Mouse (Mus musculus): ENCODE data around the gene Ppfia4. TPM values are rescaled to one million over a fixed set of nuclear protein-coding genes. Genes with fewer than 3 reads are reported as not detected.

Gene Ppfia4
- polyA plus RNA-seq, 1 experiment from 2014 or later, result 2.0 TPM

DNA sequence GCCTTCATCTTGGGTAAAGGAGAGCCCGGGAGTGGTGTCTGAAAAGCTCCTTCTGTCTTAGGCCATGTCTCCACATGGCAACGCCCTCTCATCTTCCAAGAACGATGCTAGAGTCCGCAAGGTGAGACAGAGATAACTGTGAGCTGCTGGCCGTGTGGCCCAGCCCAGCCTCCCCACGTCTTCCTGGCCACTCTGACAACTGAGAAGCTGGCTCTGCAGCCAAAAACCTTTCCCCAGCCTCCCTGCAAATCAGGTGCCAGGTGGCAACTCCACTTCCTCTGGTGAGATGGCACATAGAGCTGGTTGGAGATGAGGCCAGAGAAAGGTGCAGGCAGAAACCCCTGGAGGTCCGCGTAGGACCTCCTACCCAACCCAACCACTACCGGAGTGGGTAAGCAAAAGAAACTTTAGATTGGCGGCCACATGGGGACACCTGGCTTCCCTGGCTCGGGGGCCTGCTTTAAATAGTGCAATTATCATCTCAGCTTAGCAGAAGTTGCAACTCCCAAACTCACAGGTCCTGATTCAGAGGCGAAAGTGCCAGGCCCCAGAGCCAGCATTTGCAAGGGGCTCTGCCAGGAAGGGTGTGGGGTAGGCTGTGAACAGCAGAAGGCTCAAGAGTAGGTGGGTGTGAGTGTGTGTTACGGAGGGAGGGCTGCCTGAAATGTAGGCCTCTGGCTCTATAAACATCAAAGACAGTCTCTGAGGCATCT is 2.6 kb upstream of the Ppfia4 start:
- Histone ChIP-seq H3K4me2 (ENCODE audit: low read depth, low read length) (no peak overlapping the region), H3K36me3 (ENCODE audit: control insufficient read depth, insufficient read depth) (no peaks in the 10 kb centered on the region), H3K27ac (ENCODE audit: low read length) (no peak overlapping the region), H3K4me1 (ENCODE audit: control insufficient read depth, low read depth, low read length) (no peaks in the 10 kb centered on the region), H3K4me3 (ENCODE audit: low read depth, low read length) (no peak overlapping the region), H3K9ac (ENCODE audit: low read depth, low read length) (no peak overlapping the region), H3K9me3 (replicated peaks; ENCODE audit: control insufficient read depth, low read length) (no peaks in the 10 kb centered on the region), H3K27me3 (ENCODE audit: control insufficient read depth, insufficient read depth, low read depth, low read length) (no peaks in the 10 kb centered on the region; the same call in 1 of the 2 replicates)
- 0 out of 2 replicates have a peak, but pooled peaks have one; percentile 19 for ATAC-seq (ENCODE audit: low read depth)
- WGBS (ENCODE audit: insufficient replicate concordance), result 54% methylated on average over 13 of the region's 13 CpGs

GRCm38 (mm10) chr1:134334111-134334827 is 1.5 kb upstream of the Ppfia4 start:
- Histone ChIP-seq H3K4me2 (ENCODE audit: low read depth, low read length) (no peak overlapping the region), H3K9ac (ENCODE audit: low read depth, low read length) (no peak overlapping the region), H3K4me1 (ENCODE audit: control insufficient read depth, low read depth, low read length) (no peaks in the 10 kb centered on the region), H3K36me3 (ENCODE audit: control insufficient read depth, insufficient read depth) (no peaks in the 10 kb centered on the region), H3K27ac (ENCODE audit: low read length) (no peak overlapping the region), H3K27me3 (ENCODE audit: control insufficient read depth, insufficient read depth, low read depth, low read length) (no peaks in the 10 kb centered on the region; the same call in 1 of the 2 replicates), H3K4me3 (ENCODE audit: low read depth, low read length) (no peak overlapping the region), H3K9me3 (replicated peaks; ENCODE audit: control insufficient read depth, low read length) (no peaks in the 10 kb centered on the region)
- no peak for ATAC-seq (ENCODE audit: low read depth)
- 30% methylated on average over 7 of the region's 7 CpGs for WGBS (ENCODE audit: insufficient replicate concordance)

DNA sequence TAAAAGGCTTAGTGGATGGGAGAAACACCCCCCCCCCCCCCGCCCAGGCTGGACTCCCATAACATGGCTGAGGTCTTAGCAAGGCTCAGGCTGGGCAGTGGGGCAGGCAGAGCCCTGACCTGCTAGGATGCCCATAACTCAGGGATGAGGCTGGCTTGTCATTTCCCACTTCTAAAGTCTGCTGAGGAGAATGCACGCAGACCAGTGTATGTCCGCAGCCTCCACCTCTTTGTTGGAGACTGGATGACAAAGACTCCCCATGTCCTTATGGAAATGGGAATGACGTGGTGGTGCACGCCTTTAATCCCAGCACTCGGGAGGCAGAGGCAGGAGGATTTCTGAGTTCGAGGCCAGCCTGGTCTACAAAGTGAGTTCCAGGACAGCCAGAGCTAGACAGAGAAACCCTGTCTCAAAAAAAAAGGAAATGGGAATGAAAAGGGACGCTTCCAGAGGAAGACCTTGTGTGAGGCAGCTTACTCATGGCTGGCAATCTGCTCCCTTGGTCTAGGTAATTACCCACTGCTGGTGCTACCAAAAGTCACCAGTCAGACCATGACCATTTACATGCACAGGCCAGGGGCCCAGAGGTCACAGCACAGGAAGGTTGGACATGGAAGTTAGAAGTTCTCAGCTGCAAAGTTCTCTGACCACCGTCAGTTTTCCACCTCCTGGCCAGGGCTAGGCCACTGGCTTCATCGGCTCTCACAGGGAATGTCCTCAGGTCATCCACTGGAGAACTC is 813 bp upstream of the Ppfia4 start:
- Histone ChIP-seq H3K36me3 (ENCODE audit: control insufficient read depth, insufficient read depth) (no peaks in the 10 kb centered on the region), H3K9me3 (replicated peaks; ENCODE audit: control insufficient read depth, low read length) (no peaks in the 10 kb centered on the region), H3K4me1 (ENCODE audit: control insufficient read depth, low read depth, low read length) (no peaks in the 10 kb centered on the region), H3K4me3 (ENCODE audit: low read depth, low read length) (no peak overlapping the region), H3K27ac (ENCODE audit: low read length) (no peak overlapping the region), H3K9ac (ENCODE audit: low read depth, low read length) (no peak overlapping the region), H3K27me3 (ENCODE audit: control insufficient read depth, insufficient read depth, low read depth, low read length) (no peaks in the 10 kb centered on the region; the same call in 1 of the 2 replicates), H3K4me2 (ENCODE audit: low read depth, low read length) (no peak overlapping the region)
- ATAC-seq (ENCODE audit: low read depth), result no peak
- 64% methylated on average over 10 of the region's 10 CpGs for WGBS (ENCODE audit: insufficient replicate concordance)

- Histone ChIP-seq H3K4me3 (ENCODE audit: low read depth, low read length) (no peak overlapping the region), H3K36me3 (ENCODE audit: control insufficient read depth, insufficient read depth) (no peaks in the 10 kb centered on the region), H3K27me3 (ENCODE audit: control insufficient read depth, insufficient read depth, low read depth, low read length) (no peaks in the 10 kb centered on the region; the same call in 1 of the 2 replicates), H3K9me3 (replicated peaks; ENCODE audit: control insufficient read depth, low read length) (no peaks in the 10 kb centered on the region), H3K9ac (ENCODE audit: low read depth, low read length) (no peak overlapping the region), H3K4me2 (ENCODE audit: low read depth, low read length) (no peak overlapping the region), H3K4me1 (ENCODE audit: control insufficient read depth, low read depth, low read length) (no peaks in the 10 kb centered on the region), H3K27ac (ENCODE audit: low read length) (no peak overlapping the region)
- WGBS (ENCODE audit: insufficient replicate concordance), result 42% methylated on average over 20 of the region's 20 CpGs
- no peak for ATAC-seq (ENCODE audit: low read depth)
Observed at GRCm38 (mm10) chr1:134331879-134332635, 671 bp downstream of the Ppfia4 start.

DNA sequence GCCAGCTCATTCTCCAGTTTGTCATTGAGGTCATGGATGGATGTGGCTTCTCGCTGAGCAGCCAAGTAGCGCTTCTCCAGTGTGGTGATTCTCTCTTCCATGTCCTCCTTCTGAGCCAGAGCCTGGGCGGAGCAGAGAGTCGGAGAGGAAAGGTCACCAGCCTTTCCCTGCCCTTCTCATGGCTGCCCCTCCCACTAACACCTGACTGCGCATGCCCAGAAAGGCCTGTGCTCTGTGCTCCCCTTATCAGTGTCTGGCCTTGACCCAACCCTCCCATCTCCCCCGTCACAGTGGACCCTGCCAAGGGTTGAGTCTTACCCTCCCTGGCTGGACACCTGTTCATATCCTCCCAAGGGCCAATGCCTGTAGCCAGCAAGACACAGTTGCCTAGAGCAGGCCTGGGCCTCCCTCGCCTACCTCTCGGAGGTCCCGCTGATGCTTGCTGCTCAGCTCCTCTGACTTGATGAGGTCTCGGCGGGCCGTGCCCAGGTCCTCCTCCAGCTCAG is 5.8 kb downstream of the Ppfia4 start:
- no peaks in the 10 kb centered on the region for H3K4me1 ChIP-seq (ENCODE audit: control insufficient read depth, low read depth, low read length)
- ATAC-seq (ENCODE audit: low read depth), result no peak
- H3K4me3 ChIP-seq (ENCODE audit: low read depth, low read length), result no peak overlapping the region
- H3K36me3 ChIP-seq (ENCODE audit: control insufficient read depth, insufficient read depth), result no peaks in the 10 kb centered on the region
- no peak overlapping the region for H3K4me2 ChIP-seq (ENCODE audit: low read depth, low read length)
- 75% methylated on average over 12 of the region's 12 CpGs for WGBS (ENCODE audit: insufficient replicate concordance)
- no peaks in the 10 kb centered on the region for H3K27me3 ChIP-seq (ENCODE audit: control insufficient read depth, insufficient read depth, low read depth, low read length)
- no peaks in the 10 kb centered on the region for H3K9me3 ChIP-seq (replicated peaks; ENCODE audit: control insufficient read depth, low read length)
- no peak overlapping the region for H3K9ac ChIP-seq (ENCODE audit: low read depth, low read length)
- H3K27ac ChIP-seq (ENCODE audit: low read length), result no peak overlapping the region

DNA sequence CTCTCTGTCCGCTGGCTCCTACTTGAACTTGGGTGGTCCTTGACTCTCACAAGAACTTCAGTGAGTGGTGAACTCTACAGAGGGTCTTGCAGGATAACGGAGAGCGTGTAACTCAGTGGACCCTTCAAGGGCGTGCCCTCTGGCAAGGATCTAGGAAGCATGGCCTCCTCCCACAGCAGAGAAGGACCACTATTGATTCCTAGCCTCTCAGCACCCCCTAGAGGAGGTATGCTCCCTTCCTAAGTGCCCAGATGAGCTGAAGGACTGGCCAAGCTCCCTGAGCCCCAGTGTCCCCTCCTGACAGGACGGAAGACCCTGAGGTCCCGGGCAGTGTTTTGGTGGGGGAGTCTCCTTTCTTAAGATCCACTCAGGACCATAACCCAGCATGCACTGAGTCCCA is 10.1 kb downstream of the Ppfia4 start:
- H3K4me3 ChIP-seq (ENCODE audit: low read depth, low read length), result no peak overlapping the region
- 57% methylated on average over 6 of the region's 6 CpGs for WGBS (ENCODE audit: insufficient replicate concordance)

DNA sequence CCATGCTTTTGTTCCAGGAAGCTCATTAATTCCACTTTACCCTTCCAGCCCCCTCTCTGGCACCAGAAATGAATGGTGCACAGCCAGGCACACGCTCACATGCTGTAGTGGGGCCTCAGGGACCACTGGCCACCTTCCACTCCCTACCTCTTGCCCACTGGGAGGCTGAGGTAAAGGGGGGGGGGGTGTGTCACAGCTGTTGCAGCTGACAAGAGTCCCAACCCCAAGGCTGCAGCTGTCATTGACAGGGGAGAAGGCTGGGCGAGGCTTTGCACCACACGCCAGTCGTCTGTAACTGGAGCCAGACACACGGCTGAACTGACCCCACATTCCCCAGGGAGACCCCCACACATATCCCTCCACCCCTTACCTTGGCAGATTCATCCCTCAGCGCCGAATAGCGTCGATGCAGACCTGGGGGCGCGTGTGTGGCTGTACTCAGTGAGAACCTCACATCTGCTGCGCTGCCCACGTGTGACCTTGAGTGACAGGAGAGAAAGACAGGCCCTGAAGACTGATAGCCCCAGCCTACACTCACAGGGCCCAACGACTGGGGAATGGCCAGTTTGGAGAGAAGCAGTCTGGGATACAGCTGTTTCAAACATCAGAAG is 11.9 kb downstream of the Ppfia4 start:
- Histone ChIP-seq H3K36me3 (ENCODE audit: control insufficient read depth, insufficient read depth) (no peaks in the 10 kb centered on the region), H3K9ac (ENCODE audit: low read depth, low read length) (no peak overlapping the region)
- no peak for ATAC-seq (ENCODE audit: low read depth)

More for the DNA sequence above, 10.1 kb downstream of the Ppfia4 start:
- Histone ChIP-seq H3K27ac (ENCODE audit: low read length) (no peak overlapping the region), H3K9me3 (replicated peaks; ENCODE audit: control insufficient read depth, low read length) (no peaks in the 10 kb centered on the region), H3K4me1 (ENCODE audit: control insufficient read depth, low read depth, low read length) (no peaks in the 10 kb centered on the region), H3K36me3 (ENCODE audit: control insufficient read depth, insufficient read depth) (no peaks in the 10 kb centered on the region), H3K9ac (ENCODE audit: low read depth, low read length) (no peak overlapping the region), H3K4me2 (ENCODE audit: low read depth, low read length) (no peak overlapping the region), H3K27me3 (ENCODE audit: control insufficient read depth, insufficient read depth, low read depth, low read length) (no peaks in the 10 kb centered on the region)
- ATAC-seq (ENCODE audit: low read depth), result no peak

DNA sequence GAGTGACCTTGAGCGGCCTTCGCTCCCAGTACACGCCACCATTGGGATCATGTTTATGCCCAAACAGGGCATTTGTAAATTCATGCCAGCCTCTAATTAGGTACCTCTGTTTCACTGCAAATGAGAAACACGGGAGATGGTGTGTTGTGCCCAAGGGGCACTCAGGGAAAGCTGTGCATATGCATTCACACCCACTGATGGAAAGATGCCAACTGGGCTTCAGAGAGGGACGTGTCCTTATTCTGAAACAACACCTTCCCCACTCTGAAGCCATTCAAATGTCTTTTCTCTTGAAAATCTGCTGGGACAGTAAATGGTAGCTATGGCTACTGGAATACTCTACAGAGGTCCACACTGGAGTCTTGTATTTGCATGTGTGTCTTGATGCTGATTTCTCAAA is 14.5 kb downstream of the Ppfia4 start:
- WGBS (ENCODE audit: insufficient replicate concordance), result 71% methylated on average over 5 of the region's 5 CpGs
- Histone ChIP-seq H3K4me1 (ENCODE audit: control insufficient read depth, low read depth, low read length) (no peaks in the 10 kb centered on the region), H3K4me2 (ENCODE audit: low read depth, low read length) (no peak overlapping the region), H3K27ac (ENCODE audit: low read length) (no peak overlapping the region), H3K9ac (ENCODE audit: low read depth, low read length) (no peak overlapping the region), H3K36me3 (ENCODE audit: control insufficient read depth, insufficient read depth) (no peaks in the 10 kb centered on the region), H3K9me3 (replicated peaks; ENCODE audit: control insufficient read depth, low read length) (no peaks in the 10 kb centered on the region), H3K27me3 (ENCODE audit: control insufficient read depth, insufficient read depth, low read depth, low read length) (no peaks in the 10 kb centered on the region), H3K4me3 (ENCODE audit: low read depth, low read length) (no peak overlapping the region)
- ATAC-seq (ENCODE audit: low read depth), result no peak

More for the DNA sequence above, 11.9 kb downstream of the Ppfia4 start:
- Histone ChIP-seq H3K27ac (ENCODE audit: low read length) (no peak overlapping the region), H3K4me2 (ENCODE audit: low read depth, low read length) (no peak overlapping the region), H3K4me3 (ENCODE audit: low read depth, low read length) (no peak overlapping the region), H3K4me1 (ENCODE audit: control insufficient read depth, low read depth, low read length) (no peaks in the 10 kb centered on the region), H3K27me3 (ENCODE audit: control insufficient read depth, insufficient read depth, low read depth, low read length) (no peaks in the 10 kb centered on the region), H3K9me3 (replicated peaks; ENCODE audit: control insufficient read depth, low read length) (no peaks in the 10 kb centered on the region)
- 67% methylated on average over 14 of the region's 14 CpGs for WGBS (ENCODE audit: insufficient replicate concordance)

Measured in liver, embryonic 16.5 days (tissue).